Mouse (Mus musculus) heart, adult 18-20 months (tissue): ENCODE data around the gene Ebi3. TPM values are rescaled to one million over a fixed set of nuclear protein-coding genes. Genes with fewer than 3 reads are reported as not detected.
A peak's percentile ranks its signal among the peaks of the same experiment; 100 is the strongest.
"Not testable (repeated sequence)": the region's sequence is repeated elsewhere in the genome, so short reads cannot be mapped to it uniquely, and the experiment has no call there.

Source experiments
- DNase-seq, 2 experiments: peaks; one replicate each; pipeline ENCODE4 v3.0.0; 2021 to 2022; ENCODE audit warnings: mixed read lengths in 1 of 2
- long read RNA-seq, 2 experiments: library from polyadenylated mRNA; stranded (forward); transcript quantifications; one replicate each; pipeline ENCODE4 v2.0.0; 2021
- total RNA-seq, 2 experiments: library from RNA; stranded (reverse); gene quantifications; 2 replicates each; pipeline ENCODE4 v1.2.3; 2021

Ebi3 gene
- total RNA-seq, result 1 to 10 TPM in 1 of 2 experiments, under 1 TPM in 1; 0.69 to 1.1 TPM
- long read RNA-seq, experiment 1, partial matches to known transcripts, result 0 of 1 reads
- long read RNA-seq, experiment 1, other reads (novel, unspliced or antisense), result 0 of 1 reads
- long read RNA-seq, experiment 2, result 0 reads

DNA sequence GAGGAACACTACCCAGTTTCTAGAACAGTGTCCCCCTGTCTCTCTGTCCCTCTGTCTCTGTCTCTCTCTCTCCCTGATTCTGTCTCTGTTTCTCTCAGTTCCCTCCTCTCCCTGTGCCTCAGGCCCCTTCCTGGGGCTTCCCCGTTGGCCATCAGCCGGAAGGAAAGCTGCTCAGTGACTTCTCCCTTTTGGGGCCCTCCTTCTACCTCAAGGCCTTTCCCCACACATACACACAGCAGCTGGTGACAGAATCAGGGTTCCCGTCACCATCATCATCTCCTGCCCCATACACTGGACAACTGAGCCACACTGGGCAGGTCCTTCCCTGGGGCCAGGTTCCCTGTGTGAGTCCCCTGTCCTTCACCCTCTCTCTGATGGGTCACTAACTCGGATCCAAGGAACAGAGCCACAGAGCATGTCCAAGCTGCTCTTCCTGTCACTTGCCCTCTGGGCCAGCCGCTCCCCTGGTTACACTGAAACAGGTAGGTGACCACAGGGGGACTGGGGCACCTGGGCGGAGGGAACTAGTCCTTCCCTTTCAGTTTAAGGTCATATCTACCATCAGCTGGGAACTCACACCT, at the start of gene Ebi3:
Ebi3 (plus strand) TSS at position 194 of the 581 bp plus-strand sequence.
- DNase-seq, result peak in 1 of 2 experiments; percentile 45

DNA sequence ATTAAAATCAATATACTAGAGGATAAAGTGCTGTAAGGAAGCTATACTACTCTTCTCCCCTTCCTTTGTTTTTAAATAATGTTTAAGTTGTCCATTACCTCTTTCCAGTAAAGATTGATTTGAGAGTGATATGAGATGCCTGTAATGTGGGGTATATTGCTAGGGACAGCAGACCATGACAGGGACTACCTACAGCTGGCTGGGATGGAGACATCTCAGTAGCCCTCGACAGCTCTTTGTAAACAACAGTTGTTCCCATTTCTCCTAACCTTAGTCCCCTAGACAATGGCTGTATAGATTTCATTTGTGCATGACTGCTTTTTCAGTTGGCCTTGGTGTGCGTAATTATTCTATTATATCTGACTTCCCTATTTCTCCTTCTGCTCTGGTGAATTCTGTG, 49.4 kb upstream of the Ebi3 start:
- DNase-seq, result no peak

DNA sequence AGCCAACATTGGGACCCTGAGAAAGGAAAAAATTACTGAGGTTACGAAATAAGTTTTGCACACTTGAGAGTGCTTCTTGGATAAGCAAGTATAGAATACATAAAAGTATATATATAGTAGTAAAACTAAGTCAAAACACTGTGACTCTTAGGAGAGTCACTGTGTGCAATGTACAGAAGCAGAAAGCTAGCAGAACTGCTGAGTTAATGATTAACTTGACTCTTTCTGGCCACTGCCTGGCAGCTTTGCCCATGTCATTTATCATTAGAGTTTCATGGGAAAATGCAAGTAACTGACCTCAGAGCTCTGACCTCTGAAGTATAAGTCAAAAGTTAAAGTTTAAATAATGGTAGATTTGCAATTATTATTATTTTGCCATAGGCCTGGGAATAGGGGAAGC, 48.8 kb upstream of the Ebi3 start:
- no peak for DNase-seq

DNA sequence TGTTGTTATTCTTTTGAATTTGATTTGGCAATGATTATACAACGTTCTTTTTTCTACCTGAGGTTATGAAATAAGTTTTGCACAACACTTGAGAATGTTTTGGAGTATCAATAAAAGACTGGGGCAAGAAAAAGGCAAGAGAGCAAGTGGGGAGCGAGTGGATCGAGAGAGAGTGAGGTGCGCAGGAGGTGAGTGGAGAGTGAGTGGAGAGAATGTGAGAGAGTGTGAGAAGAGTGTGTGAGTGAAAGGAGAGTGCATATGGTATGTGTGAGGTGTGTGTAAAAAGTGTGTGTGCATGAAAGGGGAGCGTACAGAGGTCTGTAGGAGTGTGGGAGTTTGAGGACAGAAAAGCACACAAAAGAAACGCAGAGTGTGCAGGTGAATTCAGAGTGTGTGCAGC, 48.3 kb upstream of the Ebi3 start:
- DNase-seq, result no peak

DNA sequence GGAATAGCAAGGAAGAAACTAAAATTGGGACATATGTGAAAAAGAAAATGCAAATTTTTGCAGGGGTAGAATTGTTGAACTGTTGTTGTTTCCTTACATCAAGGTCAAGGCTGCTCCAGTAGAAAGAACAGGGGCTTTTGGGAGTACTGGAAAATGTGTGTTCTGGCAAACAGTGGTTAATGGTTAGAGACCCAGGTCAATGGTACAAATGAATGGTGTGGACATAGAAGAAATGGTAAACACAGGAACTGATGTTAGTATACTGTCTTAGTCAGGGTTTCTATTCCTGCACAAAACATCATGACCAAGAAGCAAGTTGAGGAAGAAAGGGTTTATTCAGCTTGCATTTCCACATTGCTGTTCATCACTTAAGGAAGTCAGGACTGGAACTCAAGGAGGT, 45.8 kb upstream of the Ebi3 start:
- DNase-seq, result no peak

DNA sequence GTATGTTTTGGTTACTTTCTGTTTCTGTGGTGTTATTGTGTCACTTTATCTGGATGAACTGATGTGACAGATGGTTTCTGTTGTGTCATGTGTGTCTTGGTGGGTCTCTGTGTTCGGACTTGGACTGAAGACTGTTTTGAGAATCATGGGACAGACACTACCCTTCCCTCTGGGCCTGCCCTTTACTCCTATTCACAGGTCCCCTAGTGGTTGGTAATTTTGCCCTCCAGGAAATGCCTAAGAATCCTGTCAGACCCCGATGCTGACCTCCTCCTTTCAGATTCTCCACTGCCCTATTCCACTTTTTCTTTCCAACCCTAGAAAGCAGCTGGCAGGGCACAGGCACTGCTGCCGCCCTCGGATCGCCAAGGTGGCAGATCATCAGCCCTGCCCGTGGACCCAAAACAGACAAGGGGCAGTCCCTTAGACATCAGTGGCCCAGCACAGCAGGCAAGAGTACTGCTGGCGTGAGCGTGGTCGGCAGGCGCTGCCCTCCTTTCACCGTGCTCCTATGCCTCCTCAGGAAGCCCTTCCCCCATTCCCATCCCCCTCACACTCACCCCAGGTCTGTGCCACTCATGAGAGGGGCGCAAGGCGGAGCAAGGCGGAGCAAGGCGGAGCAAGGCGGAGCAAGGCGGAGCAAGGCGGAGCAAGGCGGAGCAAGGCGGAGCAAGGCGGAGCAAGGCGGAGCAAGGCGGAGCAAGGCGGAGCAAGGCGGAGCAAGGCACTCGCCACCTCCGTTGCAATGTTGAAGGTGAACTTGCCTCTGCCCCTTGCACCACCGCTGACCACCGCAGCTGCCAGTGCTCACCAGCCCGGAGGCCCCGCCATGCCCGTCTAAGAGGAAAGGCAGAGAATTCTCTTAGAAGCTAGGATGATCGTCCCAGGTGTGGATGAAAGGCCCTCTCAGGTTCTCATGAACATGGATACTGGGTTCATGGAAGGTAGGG, 20.6 kb upstream of the Ebi3 start:
- DNase-seq, result peak; percentile 32 to 37

DNA sequence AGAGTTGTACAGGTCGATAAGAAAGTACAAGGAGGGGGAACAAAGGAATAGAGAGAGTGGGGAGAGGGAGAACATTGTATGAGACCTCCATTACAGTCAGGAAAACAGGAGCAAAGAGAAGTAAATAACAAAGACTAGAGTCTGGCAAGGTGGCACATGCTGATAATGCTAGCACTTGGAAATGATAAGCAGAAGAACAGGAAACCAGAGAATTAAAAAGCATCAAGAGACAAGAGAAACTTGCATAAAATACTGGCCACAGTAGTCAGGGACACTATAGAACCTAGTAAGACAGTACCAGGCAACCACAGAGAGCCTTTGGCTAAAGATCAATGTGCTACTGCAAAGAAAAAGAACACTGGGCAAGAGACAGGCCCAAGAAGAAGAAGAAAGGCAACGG, 19.8 kb upstream of the Ebi3 start:
- no peak for DNase-seq

DNA sequence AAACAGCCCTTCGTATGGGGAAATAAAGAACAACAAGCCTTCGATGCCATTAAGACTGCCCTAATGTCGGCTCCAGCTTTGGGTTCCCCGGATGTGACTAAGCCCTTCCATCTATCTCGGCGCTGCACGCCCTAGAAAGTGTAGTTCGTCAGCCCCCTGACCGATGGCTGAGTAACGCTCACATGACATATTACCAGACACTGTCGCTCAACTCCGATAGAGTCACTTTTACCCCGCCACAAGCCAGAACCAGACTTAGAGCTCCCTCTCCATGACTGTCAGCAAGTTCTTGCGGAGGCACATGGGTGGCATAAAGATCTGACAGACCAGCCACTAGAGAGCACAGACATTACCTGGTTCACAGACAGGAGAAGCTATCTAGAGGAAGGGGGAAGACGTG, 19.2 kb upstream of the Ebi3 start:
- no peak for DNase-seq

DNA sequence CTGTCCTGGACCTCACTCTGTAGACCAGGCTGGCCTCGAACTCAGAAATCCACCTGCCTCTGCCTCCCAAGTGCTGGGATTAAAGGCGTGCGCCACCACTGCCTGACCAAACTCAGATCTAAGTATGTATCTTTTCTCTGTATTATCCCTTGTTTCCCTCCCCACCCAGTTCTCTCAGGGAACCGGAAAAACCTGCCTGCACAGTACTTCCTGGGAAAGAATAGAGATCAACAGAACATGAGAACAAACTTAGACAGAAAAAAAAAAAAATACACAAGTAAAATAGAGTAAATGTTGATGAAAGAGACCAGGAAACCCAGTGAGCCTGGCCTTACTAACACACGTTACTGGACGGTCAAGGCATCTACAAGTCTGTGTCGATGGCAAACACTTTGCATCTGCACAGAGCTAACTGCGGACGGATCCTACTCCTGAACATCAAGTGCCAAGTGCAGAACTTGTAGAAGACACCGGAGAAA, 8.0 kb upstream of the Ebi3 start:
- DNase-seq, result not testable (repeated sequence)

DNA sequence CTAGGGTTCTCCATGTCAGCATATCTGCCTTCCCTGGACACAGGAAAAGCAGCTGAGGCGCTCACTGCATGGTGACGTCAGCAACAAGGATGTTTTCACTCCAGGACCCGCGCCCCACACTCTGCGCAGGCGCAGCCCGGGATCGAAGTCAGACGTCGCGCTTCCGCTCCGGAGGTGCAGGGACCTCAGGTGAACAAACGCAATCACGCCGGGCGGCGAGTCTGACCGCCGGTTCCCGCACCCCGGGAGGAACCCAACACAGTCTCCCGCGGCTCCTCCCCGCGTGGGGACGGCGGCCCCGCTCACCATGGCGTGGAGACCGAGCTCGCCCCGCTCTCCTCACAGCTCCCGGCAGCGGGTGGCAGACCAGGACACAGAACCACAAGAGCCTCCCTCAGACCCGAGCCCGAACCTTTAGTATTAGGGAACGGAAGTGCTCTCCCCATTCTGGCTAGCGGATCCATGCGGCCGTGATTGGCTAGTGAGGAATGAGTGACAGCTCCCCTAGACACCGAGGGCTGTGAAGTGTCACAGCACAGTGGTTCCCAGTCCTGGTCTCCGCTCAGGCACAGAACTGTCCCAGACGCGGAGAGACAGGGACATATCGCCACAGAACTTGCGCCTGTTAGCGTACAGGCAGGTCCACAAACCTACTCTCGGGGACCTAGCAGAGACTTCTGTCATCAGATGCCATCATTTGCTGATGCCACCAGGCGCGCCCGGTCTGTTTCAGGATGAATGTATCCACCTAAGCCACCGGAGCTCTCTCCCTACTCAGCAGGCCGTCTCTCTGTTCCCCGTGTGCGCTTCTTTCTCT, 7.4 kb upstream of the Ebi3 start:
- DNase-seq, result peak; percentile 96 to 98

DNA sequence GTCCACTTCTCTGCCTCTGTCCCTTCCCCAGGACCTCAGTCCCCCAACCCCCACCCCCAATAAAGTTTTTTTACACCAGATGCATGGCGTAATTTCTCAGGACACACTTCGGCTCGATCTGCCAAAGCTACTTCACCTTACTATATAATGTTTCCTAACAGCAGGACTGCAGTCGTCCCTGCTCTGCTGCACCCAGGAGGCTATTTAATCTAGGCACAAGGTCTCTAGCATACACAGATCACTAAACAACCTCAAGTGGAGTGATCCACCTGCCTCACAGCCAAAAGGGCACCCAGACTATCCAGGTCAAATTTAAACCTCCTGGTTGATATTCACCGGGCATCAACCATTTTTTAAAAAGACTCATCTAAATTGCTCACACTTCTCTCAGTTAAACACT, 6.7 kb upstream of the Ebi3 start:
- no peak for DNase-seq

DNA sequence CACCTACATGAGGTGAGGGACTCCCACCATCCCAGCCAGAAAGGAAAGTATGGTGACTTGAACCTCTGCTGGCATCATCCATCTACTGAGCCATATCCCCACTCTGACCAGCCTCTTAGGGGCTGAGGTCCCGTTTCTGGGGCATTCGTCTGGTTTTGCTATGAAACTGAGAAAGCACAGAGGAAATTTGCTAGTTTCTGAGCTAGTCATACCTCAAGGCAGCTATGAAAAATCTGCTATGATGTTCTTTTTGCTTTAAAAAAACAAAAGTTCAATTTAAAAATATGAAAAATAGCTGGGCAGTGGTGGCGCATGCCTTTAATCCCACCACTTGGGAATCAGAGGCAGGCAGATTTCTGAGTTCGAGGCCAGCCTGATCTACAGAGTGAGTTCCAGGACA, 3.8 kb upstream of the Ebi3 start:
- DNase-seq, result no peak

DNA sequence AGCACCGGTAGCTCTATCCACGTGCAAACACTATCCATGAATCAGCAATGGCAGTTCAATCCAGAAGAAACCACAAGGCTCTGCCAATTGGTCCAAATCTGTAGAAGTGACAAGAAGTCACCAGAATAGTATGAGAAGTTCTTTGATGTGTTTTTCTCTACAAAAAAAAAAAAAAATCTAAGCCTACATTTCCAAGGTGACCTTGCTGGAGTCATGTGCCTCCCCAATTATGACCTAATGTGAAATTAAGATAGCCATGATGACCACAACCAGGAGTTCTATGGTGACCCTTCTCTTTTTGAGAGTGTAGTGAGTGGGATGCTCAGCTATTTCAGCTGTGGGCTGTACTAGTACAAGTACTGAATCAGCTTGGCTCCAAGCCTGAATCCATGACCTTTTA, 3.0 kb upstream of the Ebi3 start, which contains the start of gene Zfp119b:
Zfp119b (minus strand) TSS at position 101 of the 400 bp plus-strand sequence.
- DNase-seq, result no peak

DNA sequence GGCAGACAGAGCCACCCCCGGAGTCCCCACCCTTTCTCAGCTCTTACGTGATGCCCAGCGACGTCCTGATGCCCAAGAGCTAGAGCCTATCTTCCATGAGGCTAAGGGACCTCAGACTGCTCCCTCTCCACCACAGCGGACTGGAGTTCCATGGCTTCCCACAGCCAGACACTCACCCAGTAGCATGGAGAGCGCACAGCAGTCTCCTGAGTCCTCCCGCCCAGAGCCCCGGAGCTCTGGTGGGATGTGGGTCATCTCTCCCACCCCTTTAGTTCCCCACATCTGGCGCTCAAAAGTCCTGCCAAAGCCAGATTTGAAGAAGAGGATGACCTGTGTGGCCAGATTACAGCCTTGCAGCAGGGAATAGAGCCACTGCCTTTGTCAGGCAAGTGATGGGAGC, 1.8 kb upstream of the Ebi3 start:
- no peak for DNase-seq

DNA sequence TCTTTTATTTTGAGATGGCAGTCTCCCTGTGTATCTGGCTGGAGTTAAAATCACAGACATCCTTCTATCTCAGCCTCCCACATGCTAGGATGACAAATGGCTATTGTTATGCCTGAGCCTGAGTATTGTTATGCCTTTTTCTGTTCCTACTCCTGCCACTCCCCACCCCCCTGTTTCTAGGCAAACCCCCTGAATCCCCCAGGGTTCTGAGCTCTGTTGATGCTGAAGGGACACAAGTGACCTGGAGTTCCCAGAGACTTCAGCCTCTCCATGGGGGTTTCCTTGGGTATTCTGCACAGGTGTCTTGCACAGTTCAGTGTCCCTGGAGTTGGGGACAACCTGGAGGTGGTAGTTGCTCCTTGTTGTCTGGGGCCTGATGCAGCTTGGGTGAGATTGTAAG, 399 bp upstream of the Ebi3 start:
- no peak for DNase-seq

DNA sequence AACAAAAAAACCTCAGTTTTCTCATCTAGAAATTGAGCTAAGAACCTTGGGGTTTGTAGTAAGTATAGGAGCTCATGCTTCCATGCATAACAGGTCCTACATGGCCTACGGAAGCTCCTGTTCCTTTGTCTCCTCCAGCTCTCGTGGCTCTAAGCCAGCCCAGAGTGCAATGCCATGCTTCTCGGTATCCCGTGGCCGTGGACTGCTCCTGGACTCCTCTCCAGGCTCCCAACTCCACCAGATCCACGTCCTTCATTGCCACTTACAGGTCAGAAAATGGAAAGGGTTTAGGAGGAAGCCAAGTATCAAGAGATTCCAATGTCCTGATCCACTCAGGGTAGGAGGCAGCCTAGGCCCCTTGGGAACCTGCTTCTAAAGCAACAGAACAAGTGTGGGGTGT, 1.3 kb downstream of the Ebi3 start:
- no peak for DNase-seq

DNA sequence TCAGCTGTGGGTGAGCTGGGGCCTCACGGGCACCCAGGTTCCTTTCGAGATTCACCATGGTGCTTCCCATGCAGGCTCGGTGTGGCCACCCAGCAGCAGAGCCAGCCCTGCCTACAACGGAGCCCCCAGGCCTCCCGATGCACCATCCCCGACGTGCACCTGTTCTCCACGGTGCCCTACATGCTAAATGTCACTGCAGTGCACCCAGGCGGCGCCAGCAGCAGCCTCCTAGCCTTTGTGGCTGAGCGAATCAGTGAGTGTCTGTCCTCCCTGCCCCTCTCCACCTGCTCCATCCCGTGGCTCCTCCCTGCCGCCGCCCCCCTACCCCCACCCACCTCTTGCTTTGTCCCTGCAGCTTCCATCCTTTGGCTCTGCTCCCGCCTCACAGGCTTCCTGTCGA, 1.8 kb downstream of the Ebi3 start:
- DNase-seq, result no peak

DNA sequence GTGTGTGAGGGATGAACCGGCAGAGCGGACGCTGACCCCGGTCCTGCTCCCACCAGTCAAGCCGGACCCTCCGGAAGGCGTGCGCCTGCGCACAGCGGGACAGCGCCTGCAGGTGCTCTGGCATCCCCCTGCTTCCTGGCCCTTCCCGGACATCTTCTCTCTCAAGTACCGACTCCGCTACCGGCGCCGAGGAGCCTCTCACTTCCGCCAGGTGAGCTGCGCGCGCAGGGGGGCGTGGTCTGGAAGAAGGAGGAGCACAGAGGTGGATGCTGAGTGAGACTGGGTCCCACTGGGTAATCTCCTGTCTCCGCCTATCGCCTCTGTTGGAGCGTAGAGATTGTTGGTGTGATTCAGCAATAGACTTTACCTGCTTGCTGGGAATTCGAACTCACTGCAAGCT, 3.7 kb downstream of the Ebi3 start:
- no peak for DNase-seq

DNA sequence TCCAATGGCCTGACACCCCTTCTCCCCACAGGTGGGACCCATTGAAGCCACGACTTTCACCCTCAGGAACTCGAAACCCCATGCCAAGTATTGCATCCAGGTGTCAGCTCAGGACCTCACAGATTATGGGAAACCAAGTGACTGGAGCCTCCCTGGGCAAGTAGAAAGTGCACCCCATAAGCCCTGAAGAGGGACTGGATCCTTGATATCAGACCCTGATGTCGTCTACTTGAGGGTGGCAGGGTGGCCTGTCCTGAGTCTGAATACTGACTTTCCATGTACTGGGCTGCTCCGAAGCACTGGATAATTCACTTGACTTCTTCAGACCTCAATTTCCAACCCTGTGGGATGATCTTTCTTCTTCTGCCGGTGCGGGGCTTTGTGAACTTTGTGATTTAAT, 4.2 kb downstream of the Ebi3 start:
- DNase-seq, result no peak

DNA sequence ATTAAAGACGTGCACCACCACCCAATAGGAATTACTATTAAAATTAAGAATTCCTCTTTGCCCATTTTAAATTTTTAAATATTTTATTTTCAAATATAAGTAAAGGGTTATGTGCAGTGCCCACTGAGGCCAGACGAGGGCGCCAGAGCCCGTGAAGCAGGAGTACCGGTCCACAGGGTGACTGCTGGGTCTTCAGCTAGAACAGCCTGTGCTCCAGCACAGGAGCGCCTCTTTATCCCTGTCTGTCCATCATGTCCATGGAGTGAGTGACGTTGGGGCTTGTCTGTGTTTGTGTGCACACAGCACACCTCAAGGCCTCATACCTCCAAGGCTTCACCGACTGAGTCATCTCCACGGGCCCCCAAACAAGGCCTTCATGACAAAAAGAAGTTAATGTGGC, 4.7 kb downstream of the Ebi3 start:
- peak; percentile 53 to 86 for DNase-seq

DNA sequence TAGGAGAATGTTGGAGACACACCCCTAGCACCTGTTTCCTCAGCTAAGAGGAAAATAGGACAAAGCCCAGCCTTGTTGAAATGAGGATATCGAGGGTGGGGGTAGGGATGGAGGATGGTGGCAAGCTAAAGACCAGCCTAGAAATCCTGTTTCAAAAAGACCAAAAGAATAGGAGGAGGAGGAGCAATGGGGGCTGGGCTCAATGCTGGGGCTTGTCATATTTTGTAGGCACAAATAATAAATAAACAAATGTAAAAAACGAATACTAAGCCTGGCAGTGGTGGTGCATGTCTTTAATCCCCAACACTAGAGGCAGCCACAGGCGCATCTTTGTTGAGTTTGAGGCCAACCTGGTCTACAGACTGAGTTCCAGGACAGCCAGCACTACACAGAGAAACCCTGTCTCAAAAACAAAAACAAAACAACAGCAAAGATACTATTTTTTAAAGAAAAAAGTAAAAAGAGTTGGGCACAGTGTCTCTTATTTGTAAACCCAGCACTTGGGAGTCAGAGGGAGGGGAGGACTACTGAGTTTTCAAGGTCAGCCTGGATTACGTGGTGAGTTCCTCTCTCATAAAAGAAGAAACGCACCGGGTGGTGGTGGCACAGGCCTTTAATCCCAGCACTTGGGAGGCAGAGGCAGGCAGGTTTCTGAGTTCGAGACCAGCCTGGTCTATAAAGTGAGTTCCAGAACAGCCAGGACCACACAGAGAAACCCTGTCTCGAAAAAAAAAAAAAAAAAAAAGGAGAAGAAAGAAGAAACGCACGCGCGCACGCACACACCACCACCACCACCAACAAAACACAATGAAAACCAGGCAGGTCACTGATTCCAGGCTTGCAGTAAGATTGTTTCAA, 5.5 kb downstream of the Ebi3 start:
- DNase-seq, result no peak

DNA sequence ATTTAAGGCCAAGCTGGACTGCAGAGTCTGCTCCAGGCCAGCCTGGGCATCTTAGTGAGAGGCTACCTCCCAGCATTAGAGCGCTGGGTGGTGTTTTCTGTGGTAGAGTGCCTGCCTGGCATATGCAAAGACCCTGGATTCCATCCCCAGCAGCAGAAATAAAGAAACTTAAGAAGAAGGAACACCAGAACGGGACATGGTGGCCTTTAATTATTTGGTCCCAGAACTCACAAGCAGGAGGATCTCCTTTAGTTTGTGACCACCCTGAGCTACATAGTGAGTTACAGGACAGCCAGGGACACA, 6.1 kb downstream of the Ebi3 start:
- DNase-seq, result no peak
